Mouse (Mus musculus): ENCODE measurements around the gene Cdc73. TPM values are rescaled to one million over a fixed set of nuclear protein-coding genes. Genes with fewer than 3 reads are reported as not detected.

Cdc73 gene
- polyA plus RNA-seq, 2 experiments, result 21.8 to 22.2 TPM

- no peaks in the 10 kb centered on the region for H3K9me3 ChIP-seq (ENCODE audit: control insufficient read depth, low read length)
- no peaks in the 10 kb centered on the region for H3K4me1 ChIP-seq (ENCODE audit: control insufficient read depth, insufficient read depth, low read length)
- H3K36me3 ChIP-seq (ENCODE audit: control insufficient read depth, insufficient read depth, low read length), result no peaks in the 10 kb centered on the region
- H3K4me3 ChIP-seq (replicated peaks; ENCODE audit: low read length), result no peak overlapping the region
- no peaks in the 10 kb centered on the region for H3K27me3 ChIP-seq (ENCODE audit: control insufficient read depth, insufficient read depth, low read length)
- H3K27ac ChIP-seq (replicated peaks; ENCODE audit: low read depth, low read length), result no peak overlapping the region
- ATAC-seq (ENCODE audit: low FRiP score, low read depth), result no peak
- no peak overlapping the region for H3K9ac ChIP-seq (ENCODE audit: low read depth, low read length, severe bottlenecking)
- 73% methylated on average over 6 of the region's 6 CpGs for WGBS
- H3K4me2 ChIP-seq (replicated peaks; ENCODE audit: low read depth, low read length, severe bottlenecking), result no peak overlapping the region
- TF ChIP-seq POLR2A (IDR thresholded peaks at IDR 0.05; ENCODE audit: borderline replicate concordance, extremely low read depth, insufficient read depth, insufficient read length), result no peak
- DNase-seq (ENCODE audit: low spot score), result no peak
Observed at GRCm38 (mm10) chr1:143708361-143708760, 5.7 kb upstream of the Cdc73 start.

DNA sequence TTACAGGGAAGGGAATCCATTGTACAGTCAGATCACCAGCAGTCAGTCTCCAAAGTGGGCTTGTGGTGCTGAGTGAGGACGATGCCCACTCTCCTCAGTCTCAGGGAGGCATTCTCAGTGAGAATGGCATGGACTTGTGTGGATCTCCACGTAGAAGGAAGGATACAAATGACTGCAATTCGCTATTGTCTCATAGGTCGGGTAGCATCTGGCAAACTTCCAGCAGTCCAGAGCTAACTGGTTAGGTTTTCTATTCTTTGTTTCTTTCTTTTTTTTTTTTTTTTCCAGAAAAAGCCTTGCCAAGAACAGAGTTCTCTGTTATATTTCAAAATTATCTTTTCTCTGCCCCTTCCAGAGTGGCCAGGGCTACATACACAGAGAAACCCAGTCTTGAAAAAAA is 4.3 kb upstream of the Cdc73 start:
- Histone ChIP-seq H3K9ac (ENCODE audit: low read depth, low read length, severe bottlenecking) (no peak overlapping the region), H3K36me3 (ENCODE audit: control insufficient read depth, insufficient read depth, low read length) (no peaks in the 10 kb centered on the region), H3K4me1 (ENCODE audit: control insufficient read depth, insufficient read depth, low read length) (no peaks in the 10 kb centered on the region), H3K27me3 (ENCODE audit: control insufficient read depth, insufficient read depth, low read length) (no peaks in the 10 kb centered on the region), H3K4me2 (replicated peaks; ENCODE audit: low read depth, low read length, severe bottlenecking) (no peak overlapping the region), H3K9me3 (ENCODE audit: control insufficient read depth, low read length) (no peaks in the 10 kb centered on the region), H3K27ac (replicated peaks; ENCODE audit: low read depth, low read length) (no peak overlapping the region), H3K4me3 (replicated peaks; ENCODE audit: low read length) (no peak overlapping the region)
- DNase-seq (ENCODE audit: low spot score) (no peak), ATAC-seq (ENCODE audit: low FRiP score, low read depth) (no peak)
- TF ChIP-seq POLR2A (IDR thresholded peaks at IDR 0.05; ENCODE audit: borderline replicate concordance, extremely low read depth, insufficient read depth, insufficient read length), result no peak
- 73% methylated on average over 4 of the region's 4 CpGs for WGBS

- WGBS, result 0% methylated on average over 40 of the region's 48 CpGs
- peak; percentile 68 for ATAC-seq (ENCODE audit: low FRiP score, low read depth)
- H3K27me3 ChIP-seq (ENCODE audit: control insufficient read depth, insufficient read depth, low read length), result no peaks in the 10 kb centered on the region
- peak overlapping the region; percentile 91 for H3K27ac ChIP-seq (replicated peaks; ENCODE audit: low read depth, low read length)
- H3K4me1 ChIP-seq (ENCODE audit: control insufficient read depth, insufficient read depth, low read length), result peaks cover 5% of the 10 kb centered on the region; the same call in 1 of the 2 replicates
- H3K9ac ChIP-seq (ENCODE audit: low read depth, low read length, severe bottlenecking), result peak overlapping the region; percentile 91
- peaks cover 3% of the 10 kb centered on the region; the same call in 1 of the 2 replicates for H3K36me3 ChIP-seq (ENCODE audit: control insufficient read depth, insufficient read depth, low read length)
- peak overlapping the region; percentile 86 for H3K4me3 ChIP-seq (replicated peaks; ENCODE audit: low read length)
- no peak for TF ChIP-seq POLR2A (IDR thresholded peaks at IDR 0.05; ENCODE audit: borderline replicate concordance, extremely low read depth, insufficient read depth, insufficient read length)
- H3K4me2 ChIP-seq (replicated peaks; ENCODE audit: low read depth, low read length, severe bottlenecking), result peak overlapping the region; percentile 46
- H3K9me3 ChIP-seq (ENCODE audit: control insufficient read depth, low read length), result no peaks in the 10 kb centered on the region
- DNase-seq (ENCODE audit: low spot score), result peak; percentile 32
Observed at GRCm38 (mm10) chr1:143702141-143702740, 452 bp downstream of the Cdc73 start.

DNA sequence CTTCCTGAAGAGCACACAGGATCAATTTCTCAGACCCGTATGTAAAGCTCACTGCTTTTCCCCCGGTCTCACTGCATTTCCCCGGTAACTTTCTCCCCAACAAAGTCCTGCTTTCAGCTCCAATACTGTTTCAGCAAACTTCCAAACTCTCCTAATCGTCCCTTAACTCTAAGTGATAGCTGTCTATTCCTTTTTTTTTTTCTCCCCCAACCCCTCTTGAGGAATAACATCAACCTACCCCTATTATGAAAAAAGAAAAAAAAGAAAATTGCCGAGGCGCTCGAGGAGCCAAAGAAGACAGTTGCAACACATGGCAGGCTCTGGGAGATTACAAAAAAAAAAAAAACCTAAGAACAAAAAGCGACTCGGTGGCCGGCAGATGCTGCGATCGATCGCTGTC is 957 bp downstream of the Cdc73 start:
- ATAC-seq (ENCODE audit: low FRiP score, low read depth), result no peak
- Histone ChIP-seq H3K36me3 (ENCODE audit: control insufficient read depth, insufficient read depth, low read length) (peaks cover 7% of the 10 kb centered on the region; the same call in 1 of the 2 replicates), H3K4me1 (ENCODE audit: control insufficient read depth, insufficient read depth, low read length) (peaks cover 5% of the 10 kb centered on the region; the same call in 1 of the 2 replicates), H3K4me2 (replicated peaks; ENCODE audit: low read depth, low read length, severe bottlenecking) (peak overlapping the region; percentile 46), H3K9ac (ENCODE audit: low read depth, low read length, severe bottlenecking) (peak overlapping the region; percentile 91), H3K27ac (replicated peaks; ENCODE audit: low read depth, low read length) (peak overlapping the region; percentile 91), H3K27me3 (ENCODE audit: control insufficient read depth, insufficient read depth, low read length) (no peaks in the 10 kb centered on the region), H3K9me3 (ENCODE audit: control insufficient read depth, low read length) (no peaks in the 10 kb centered on the region), H3K4me3 (replicated peaks; ENCODE audit: low read length) (peak overlapping the region; percentile 86)
- no peak for TF ChIP-seq POLR2A (IDR thresholded peaks at IDR 0.05; ENCODE audit: borderline replicate concordance, extremely low read depth, insufficient read depth, insufficient read length)
- under 1% methylated on average over 13 of the region's 13 CpGs for WGBS
- DNase-seq (ENCODE audit: low spot score), result no peak

DNA sequence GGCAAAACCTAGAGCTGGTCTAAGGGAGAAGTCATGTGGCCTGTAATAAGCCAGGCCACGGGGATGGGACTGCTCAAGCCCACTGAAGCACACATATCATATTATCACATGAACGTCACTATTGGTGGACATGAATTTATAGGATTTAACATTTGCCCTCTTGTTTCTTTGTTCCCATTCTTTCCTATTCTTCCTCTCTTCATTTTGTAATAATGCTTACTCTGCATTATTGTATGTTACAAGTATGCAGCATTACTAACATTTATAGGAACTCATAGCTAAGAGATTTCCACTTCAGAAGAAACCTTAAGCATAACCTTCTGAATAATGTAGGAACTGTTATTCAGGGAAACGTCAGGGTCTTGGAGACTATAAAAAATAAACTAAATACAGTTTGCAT is 17.8 kb downstream of the Cdc73 start:
- ATAC-seq (ENCODE audit: low FRiP score, low read depth) (no peak), DNase-seq (ENCODE audit: low spot score) (no peak)
- Histone ChIP-seq H3K27ac (replicated peaks; ENCODE audit: low read depth, low read length) (no peak overlapping the region), H3K4me2 (replicated peaks; ENCODE audit: low read depth, low read length, severe bottlenecking) (no peak overlapping the region), H3K27me3 (ENCODE audit: control insufficient read depth, insufficient read depth, low read length) (no peaks in the 10 kb centered on the region), H3K4me1 (ENCODE audit: control insufficient read depth, insufficient read depth, low read length) (no peaks in the 10 kb centered on the region), H3K9me3 (ENCODE audit: control insufficient read depth, low read length) (no peaks in the 10 kb centered on the region), H3K9ac (ENCODE audit: low read depth, low read length, severe bottlenecking) (no peak overlapping the region), H3K4me3 (replicated peaks; ENCODE audit: low read length) (no peak overlapping the region), H3K36me3 (ENCODE audit: control insufficient read depth, insufficient read depth, low read length) (peaks cover 49% of the 10 kb centered on the region)
- TF ChIP-seq POLR2A (IDR thresholded peaks at IDR 0.05; ENCODE audit: borderline replicate concordance, extremely low read depth, insufficient read depth, insufficient read length), result no peak
- 83% methylated on average over 3 of the region's 3 CpGs for WGBS
